Mouse (Mus musculus) embryonic fibroblast, embryonic 13.5 days (primary cell): Measurements from ENCODE around the gene Zfp408.

Experiments used
- CTCF ChIP-seq: IDR thresholded peaks from 2 replicates; pipeline ENCODE4 v1.5.1; 2011; ENCODE audit warnings: mild to moderate bottlenecking, control low read depth, low read length, moderate library complexity, borderline replicate concordance; ENCODE audit not compliant: insufficient read depth
- POLR2A ChIP-seq: IDR thresholded peaks from 2 replicates; pipeline ENCODE4 v1.6.1; 2011; ENCODE audit warnings: low read depth, mild to moderate bottlenecking, control low read depth, low read length, moderate library complexity

- TF ChIP-seq POLR2A = no peak
- TF ChIP-seq CTCF = no peak
Observed at GRCm38 (mm10) chr2:91666386-91666910, 16.9 kb upstream of the Zfp408 start.
